Mouse (Mus musculus): Measurements from ENCODE around the gene Fut1.
"Not testable (repeated sequence)": the region's sequence is repeated elsewhere in the genome, so short reads cannot be mapped to it uniquely, and the experiment has no call there.

GRCm38 (mm10) chr7:45661702-45662101 is 44.6 kb downstream of the Fut1 start:
- not testable (repeated sequence) for TF ChIP-seq CTCF (IDR thresholded peaks at IDR 0.05; ENCODE audit: borderline replicate concordance, control insufficient read depth, extremely low read depth, insufficient read depth, low read length, poor library complexity); POLR2A (IDR thresholded peaks at IDR 0.05; ENCODE audit: control insufficient read depth, extremely low read depth, insufficient read depth, low read length, poor library complexity)
